Mouse (Mus musculus) induced T-regulatory cell, adult 2 months (primary cell): ENCODE measurements around the gene Pacs2.

Source experiments
- DNase-seq: peaks from one replicate; pipeline ENCODE4 v3.0.0-alpha.2; 2012; ENCODE audit warnings: low read depth

Pacs2 gene

GRCm38 (mm10) chr12:113088026-113088425, 73.7 kb downstream of the Pacs2 start:
- no peak for DNase-seq

DNA sequence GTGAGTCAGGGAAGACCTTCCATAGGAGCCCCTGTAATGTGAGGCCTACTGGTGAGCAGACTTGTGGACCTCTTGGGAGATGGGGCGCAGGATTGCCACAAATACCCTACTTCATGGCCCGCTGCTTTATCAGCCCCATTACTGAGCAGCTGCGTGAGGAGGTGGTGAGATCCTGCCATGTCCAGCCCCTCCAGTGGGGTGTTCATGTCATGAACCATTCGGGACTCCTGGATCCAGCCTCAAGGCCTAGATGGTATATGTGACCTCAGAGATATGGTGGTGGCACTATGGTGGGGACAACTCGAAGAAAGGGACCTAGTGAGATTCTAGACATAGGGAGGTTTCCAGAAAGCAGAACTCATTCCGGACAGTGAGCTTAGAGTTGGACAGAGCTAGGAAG, 74.8 kb downstream of the Pacs2 start:
- no peak for DNase-seq

DNA sequence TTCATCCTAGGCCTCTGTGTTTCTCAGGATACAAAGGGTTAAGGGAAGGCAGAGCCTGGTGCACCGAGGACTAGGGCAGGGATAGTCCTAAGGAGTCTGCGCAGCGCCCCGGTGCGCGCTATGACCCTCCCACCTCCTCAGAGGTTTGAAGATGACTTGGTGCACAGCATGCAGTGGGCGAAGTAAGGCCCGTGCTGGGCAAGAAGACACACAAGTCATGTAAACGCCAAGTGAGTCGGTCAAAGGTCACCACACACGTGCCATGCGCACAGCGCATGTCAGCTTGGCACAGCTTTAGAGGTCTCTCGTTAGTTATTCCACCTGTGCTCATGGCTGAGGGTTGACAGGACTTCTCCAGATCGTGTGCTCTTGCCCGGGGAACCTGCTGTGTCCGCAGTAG, 75.7 kb downstream of the Pacs2 start:
- DNase-seq: no peak

DNA sequence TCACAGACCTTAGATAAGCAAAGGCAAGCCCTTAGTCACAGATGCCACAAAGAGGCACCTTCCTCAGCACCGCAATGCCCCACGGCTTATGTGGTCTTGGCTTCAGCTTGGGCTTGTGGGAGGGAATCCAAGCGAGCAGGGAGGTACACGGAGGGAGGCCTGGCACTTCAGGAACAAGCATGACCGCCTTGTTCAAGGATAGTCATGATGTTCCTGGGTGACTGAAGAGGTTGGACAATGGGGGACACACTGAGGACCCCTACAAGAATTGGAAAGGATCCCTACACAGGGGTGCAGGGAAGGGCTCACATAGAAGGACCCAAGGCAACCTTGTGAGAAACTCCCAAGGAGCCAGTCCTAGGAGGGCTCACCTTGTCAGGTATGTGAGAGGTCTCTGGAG, 82.7 kb downstream of the Pacs2 start:
- no peak for DNase-seq

DNA sequence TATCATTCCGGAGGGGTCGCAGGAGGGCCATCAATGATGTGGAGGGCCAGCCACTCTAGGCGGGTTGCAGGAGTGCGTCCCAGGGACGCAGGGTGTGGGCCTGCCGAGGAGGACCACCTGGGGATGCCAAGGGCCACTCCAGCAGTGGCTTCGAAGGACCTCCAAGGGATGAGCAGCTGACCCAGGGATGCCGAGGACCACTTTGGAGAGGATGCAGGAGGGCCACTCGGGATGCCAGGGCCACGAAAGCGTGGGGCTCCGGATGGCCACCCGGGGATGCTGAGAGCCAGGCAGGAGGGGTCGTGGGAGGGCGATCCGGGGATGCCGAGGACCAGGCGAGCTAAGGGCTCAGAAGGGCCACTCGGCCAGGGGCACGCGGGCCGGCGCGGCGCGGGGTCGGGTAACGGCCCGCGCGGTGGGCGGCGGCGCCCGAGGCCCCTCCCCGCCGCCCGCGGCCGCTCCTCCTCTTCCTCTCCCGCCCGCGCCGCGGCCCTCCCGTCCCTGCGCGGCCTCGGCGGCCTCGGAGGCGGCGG, 83.5 kb downstream of the Pacs2 start, which contains the start of gene Mta1:
Gene Mta1, plus strand, starts transcription at position 530 of the 533 bp plus-strand sequence.
- DNase-seq: peak; percentile 77

DNA sequence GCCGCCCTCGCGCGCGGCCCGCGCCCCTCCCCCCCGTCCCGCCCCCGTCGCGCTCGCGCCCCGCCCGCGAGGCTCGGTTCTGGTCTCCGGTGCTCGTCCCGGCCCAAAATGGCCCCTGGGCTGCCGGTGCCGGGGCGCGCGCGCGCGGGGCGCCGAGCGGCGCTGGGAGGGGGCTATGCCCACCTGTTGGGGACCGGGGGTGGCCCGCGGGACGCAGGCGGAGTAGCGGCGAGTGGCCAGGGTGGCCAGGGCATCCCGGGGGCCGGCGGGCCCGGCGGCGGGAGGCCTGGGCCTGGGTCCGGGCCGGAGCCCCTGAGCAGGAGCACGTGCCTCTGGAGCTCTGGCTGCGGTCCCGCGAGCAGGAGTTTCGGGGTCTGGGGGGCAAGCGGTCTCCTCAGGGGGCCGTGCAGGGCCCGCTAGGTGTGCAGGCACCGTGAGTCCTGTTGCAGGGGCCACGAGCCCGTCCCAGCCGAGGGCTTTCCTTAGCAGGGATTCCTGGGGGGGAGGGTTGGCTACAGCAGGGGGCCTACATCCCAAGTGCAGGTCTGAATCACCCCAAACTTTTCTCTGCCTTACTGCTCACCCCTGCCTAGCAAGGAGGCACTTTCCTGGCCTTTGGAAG, 84.3 kb downstream of the Pacs2 start:
- DNase-seq: peak; percentile 59

- DNase-seq: peak; percentile 40
These were observed 85.3 kb downstream of the Pacs2 start for GRCm38 (mm10) chr12:113099470-113100237.

DNA sequence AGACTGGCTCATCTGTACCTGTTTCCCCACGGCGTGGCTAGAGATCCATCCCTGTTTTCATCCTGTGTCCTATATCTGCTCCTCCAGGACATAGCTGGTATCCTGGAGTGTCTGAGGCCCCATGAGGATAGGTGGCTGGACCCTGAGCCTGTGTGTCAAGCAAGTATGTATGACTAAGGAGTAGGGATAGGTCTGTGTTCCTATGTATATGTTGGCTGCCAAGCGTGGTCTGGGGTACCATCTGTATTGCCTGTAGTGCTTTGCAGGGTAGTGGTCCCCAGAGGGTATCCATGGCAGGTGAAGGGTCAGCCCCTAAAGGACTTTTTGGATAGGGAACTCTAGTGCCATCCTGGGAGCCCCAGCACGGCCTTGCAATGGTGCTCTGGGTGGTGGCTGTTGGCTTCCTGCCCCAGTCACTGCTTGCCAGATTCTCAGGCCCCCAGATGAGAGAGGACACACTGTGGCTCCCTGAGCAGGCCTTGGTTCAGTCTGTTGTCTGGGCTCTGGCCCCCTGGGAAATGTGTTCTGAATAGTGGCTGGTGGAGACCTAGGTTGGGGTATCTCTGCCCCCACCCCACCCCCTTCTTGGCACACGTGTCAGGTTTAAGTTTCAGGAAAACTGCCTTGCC, 86.3 kb downstream of the Pacs2 start:
- peak; percentile 27 for DNase-seq

GRCm38 (mm10) chr12:113101251-113101960, 87.1 kb downstream of the Pacs2 start:
- peak; percentile 53 for DNase-seq

DNA sequence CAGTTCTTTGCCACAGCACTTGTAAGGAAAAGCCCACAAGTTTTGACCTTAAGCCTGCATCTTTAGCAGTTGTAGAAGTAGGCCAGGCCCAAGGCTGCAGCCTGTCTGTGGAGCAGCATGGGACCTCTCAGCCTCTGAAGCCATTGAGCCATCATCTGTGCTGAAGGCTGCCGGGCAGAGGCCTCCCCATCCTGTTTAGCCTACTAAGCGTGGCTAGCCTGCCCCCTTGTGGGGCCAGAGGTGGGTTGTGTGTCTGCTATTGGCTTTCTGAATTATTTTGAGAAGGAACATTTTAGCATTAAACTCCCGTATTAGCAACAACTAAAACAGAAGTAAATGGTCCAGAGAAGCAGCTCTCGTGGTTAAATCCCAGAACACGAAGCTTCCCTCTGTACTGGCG, 88.2 kb downstream of the Pacs2 start:
- peak; percentile 87 for DNase-seq

DNA sequence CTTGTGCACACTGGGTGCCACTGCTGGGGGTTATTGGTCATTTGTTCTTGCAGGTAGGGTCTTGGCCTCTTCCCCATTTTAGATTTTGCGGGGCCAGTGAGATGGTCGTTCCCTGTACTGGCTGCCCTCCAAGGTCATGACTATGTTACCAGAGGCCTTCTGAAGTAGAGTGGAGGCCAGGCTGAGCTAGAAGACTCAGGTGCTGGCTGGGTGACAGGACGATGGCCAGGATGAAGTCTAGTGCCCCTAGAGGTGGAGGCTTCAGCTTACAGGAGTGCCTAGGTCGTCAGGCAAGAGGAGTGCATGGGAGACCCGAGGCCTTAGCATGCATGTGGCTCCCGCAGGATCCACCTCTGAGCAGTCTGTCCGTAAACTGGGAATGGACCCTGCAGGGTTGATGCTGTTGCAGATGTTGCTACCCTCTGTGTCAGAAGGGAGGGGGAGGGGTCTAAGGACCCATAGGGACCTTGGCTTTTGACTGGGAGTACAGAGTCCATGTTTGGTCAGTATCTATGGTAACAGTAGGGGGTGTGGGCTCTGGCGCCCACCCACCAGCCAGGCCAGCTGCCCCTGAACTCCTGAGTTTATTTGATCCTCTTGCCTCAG, 89.6 kb downstream of the Pacs2 start:
- peak; percentile 60 for DNase-seq

GRCm38 (mm10) chr12:113106386-113106785, 92.1 kb downstream of the Pacs2 start:
- DNase-seq: no peak

DNA sequence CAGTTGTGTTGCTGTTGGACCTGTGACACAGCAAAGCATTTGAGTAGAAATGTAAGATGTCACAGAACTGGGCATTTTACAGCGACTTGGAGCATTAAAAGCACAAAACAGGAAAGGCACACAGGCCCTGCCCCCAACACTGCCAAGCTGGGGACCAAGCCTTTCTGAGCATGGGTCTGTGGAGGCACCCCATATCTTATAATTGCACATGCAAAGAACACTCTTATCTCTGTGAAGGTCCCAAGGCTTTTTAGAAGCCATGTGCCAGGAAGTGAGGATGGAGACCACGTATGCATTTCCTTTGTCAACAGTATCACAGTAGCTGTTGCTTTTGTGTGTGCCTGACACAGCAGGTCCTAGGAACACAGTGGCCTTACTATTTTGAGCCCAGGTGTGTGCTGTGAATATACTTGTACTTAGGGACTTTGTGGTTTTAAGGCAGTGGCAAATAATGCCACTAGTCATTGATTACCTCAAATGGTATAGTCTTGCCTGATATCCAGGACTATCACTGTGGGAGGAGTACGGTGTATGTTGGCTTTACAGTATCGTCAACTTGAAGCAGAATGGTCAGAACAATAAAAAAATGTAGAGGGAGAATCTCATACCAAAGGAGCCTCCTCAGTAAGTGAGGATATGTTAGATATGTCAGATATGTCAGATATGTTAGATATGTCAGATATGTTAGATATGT, 93.3 kb downstream of the Pacs2 start:
- peak; percentile 22 for DNase-seq

GRCm38 (mm10) chr12:113108528-113109283, 94.4 kb downstream of the Pacs2 start:
- DNase-seq: no peak

DNA sequence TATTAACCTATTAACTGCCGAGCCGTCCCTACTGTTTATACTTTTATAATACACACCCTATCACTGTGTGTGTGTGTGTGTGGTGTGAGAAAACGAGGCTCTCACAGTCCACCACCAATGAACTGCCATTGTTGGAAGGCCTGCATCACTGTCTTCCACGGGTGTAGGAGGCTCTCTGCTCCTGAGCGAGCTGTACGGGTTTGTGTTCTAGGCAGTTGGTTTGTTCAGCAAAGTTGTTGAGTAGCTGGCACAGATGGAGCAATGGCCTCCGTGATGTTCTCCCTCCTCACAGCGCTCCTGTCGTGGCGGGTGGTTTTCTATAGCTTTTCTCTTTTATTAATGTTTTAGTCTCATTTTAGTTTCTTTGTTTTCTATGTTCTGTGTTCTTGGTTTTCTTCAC, 95.5 kb downstream of the Pacs2 start:
- DNase-seq: no peak

DNA sequence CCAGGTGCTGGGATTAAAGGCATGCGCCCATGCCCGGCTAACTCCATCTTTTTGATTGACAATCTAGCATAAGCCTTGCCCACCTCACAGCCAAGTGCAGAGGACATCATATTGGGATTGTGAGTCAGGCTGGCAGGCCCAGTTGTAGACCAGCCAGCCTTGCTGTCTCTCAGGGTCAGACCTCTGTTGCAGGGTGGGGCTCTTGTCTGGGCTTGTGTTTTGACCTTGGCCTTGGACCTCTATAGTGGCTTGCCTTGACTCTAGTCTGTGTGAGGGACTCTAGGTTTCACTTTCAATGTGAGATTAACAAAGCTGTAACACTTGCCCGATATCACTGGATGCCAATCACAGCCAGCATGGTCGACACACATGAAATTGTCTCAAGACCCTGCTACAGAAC, 99.8 kb downstream of the Pacs2 start:
- DNase-seq: no peak

DNA sequence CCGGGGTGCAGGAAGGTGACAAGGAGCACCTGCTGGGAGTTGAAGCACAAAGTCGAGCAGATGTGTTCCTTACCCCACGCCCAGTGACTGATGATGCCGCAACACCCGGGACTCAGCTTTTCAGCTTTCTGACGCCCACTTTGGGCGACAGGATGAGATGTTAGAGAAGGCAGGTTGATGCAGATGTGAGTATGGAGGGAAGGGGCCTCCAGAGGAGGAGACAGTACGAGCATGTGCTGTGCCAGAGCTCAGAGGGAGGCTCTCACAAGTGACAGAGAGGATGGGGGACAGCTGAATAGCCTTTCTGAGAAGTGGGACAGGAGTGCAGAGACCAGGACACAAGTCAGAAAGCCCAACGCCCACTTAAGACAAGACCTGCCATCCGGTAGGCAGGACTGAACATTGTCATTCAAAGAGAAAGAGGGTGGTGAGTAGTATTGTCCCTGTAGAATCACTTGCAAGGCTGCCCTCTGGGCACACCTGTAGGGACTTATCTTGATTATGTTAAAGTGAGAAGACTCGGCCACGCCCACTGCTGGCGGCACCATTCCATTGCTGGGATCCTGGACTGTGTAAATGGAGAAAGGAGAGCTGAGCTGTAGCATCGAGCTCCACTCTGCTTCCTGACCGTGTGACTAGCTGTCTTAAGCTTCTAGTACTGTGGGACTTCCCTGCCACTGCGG, 100.7 kb downstream of the Pacs2 start:
- no peak for DNase-seq

GRCm38 (mm10) chr12:113119516-113120410, 105.5 kb downstream of the Pacs2 start:
- DNase-seq: peak; percentile 88
